Mouse (Mus musculus) neural tube, embryonic 11.5 days (tissue): ENCODE measurements around the gene Zfp335. TPM values are rescaled to one million over a fixed set of nuclear protein-coding genes. Genes with fewer than 3 reads are reported as not detected.
"Not testable (repeated sequence)": the region's sequence is repeated elsewhere in the genome, so short reads cannot be mapped to it uniquely, and the experiment has no call there.

Experiments used
- ATAC-seq: fragments of 200-750 bp; cut with Nextera tagmentation; 2 replicates; pipeline ENCODE4 v1.8.0; 2017; ENCODE audit warnings: moderate number of reproducible peaks, mild to moderate bottlenecking, moderate TSS enrichment, moderate library complexity; ENCODE audit not compliant: insufficient read depth, low FRiP score, low TSS enrichment
- DNase-seq: peaks from one replicate; pipeline ENCODE4 v3.0.0-alpha.2; 2015; ENCODE audit warnings: low spot score
- H3K27ac ChIP-seq: fragments of 300-500 bp; sonication (generic); 2 replicates; pipeline ENCODE4 v1.5.1; 2014; ENCODE audit warnings: low read depth, mild to moderate bottlenecking, low read length
- H3K27me3 ChIP-seq: fragments of 300-500 bp; sonication (generic); 2 replicates; pipeline ENCODE4 v1.6.1; 2014; ENCODE audit warnings: mild to moderate bottlenecking, low read length, mixed read lengths; ENCODE audit not compliant: control insufficient read depth, insufficient read depth
- H3K36me3 ChIP-seq: fragments of 300-500 bp; sonication (generic); 2 replicates; pipeline ENCODE4 v1.6.1; 2014; ENCODE audit warnings: mild to moderate bottlenecking, low read length, moderate library complexity, mixed read lengths; ENCODE audit not compliant: control insufficient read depth, insufficient read depth
- H3K4me1 ChIP-seq: fragments of 300-500 bp; sonication (generic); 2 replicates; pipeline ENCODE4 v1.6.1; 2014; ENCODE audit warnings: low read length, mixed read lengths; ENCODE audit not compliant: control insufficient read depth, insufficient read depth
- H3K4me2 ChIP-seq: fragments of 300-500 bp; sonication (generic); 2 replicates; pipeline ENCODE4 v1.6.1; 2014; ENCODE audit warnings: low read depth, mild to moderate bottlenecking, moderate library complexity
- H3K4me3 ChIP-seq: fragments of 300-500 bp; sonication (generic); 2 replicates; pipeline ENCODE4 v1.5.1; 2014; ENCODE audit warnings: low read depth, low read length
- H3K9ac ChIP-seq: fragments of 300-500 bp; sonication (generic); 2 replicates; pipeline ENCODE4 v1.6.1; 2014; ENCODE audit warnings: mild to moderate bottlenecking, low read length
- H3K9me3 ChIP-seq: fragments of 300-500 bp; sonication (generic); 2 replicates; pipeline ENCODE4 v1.6.1; 2016; ENCODE audit warnings: low read length; ENCODE audit not compliant: control insufficient read depth
- WGBS: fragments of 180-500 bp; shearing (Covaris S2); extraction: QIAGEN DNeasy Blood & Tissue Kit; methylation state at CpG from one replicate; pipeline ENCODE4 v1.1.7; 2014; 5-methylcytosine and 5-hydroxymethylcytosine counted together
- polyA plus RNA-seq: library from polyadenylated mRNA; unstranded; fragments of >200 nt; fragmentation: Nextera tagmentation; extraction: Ambion mirVana; gene quantifications from 2 replicates; pipeline ENCODE4 v1.2.1, GENCODE M21; 2014

Gene Zfp335
- polyA plus RNA-seq, 1 experiment from 2014 or later: 13.9 TPM

DNA sequence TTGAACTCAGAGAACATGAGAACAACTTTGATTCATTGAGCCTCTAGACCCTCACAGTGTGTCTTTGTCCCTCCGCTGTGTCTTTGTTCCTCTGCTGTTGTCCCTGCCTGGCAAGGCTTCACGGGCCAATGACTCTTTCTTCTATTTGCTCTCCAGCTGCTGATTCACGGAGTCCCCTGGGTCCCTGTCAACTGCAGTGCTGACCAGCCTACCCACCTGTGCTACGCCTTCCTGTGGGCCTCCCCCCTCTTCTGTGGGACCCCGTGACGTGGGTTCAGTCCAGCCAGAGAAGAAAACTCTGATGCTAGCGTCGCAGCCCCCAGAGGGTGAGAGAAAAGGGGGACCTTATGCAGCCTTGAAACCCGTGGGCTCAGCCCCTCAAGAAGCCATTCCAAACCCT, 28.9 kb downstream of the Zfp335 start:
- Histone ChIP-seq H3K4me1 (peaks cover 11% of the 10 kb centered on the region), H3K27ac (0 out of 2 replicates have a peak overlapping the region, but pooled peaks have one; percentile 72), H3K9me3 (no peaks in the 10 kb centered on the region), H3K4me2 (no peak overlapping the region), H3K27me3 (no peaks in the 10 kb centered on the region), H3K9ac (no peak overlapping the region), H3K4me3 (no peak overlapping the region), H3K36me3 (peaks cover 12% of the 10 kb centered on the region)
- WGBS: 50% methylated on average over 9 of the region's 9 CpGs
- DNase-seq (peak; percentile 60), ATAC-seq (no peak)

GRCm38 (mm10) chr2:164879568-164880277, 31.8 kb downstream of the Zfp335 start:
- Histone ChIP-seq H3K36me3 (peaks cover 2% of the 10 kb centered on the region; the same call in 1 of the 2 replicates), H3K4me3 (peak overlapping the region; percentile 94), H3K4me1 (peaks cover 11% of the 10 kb centered on the region), H3K9me3 (no peaks in the 10 kb centered on the region), H3K9ac (peak overlapping the region; percentile 100), H3K27me3 (no peaks in the 10 kb centered on the region), H3K4me2 (peak overlapping the region; percentile 82), H3K27ac (peak overlapping the region; percentile 100)
- DNase-seq (peak; percentile 97), ATAC-seq (peak; percentile 80)
- WGBS: under 1% methylated on average over 45 of the region's 72 CpGs

DNA sequence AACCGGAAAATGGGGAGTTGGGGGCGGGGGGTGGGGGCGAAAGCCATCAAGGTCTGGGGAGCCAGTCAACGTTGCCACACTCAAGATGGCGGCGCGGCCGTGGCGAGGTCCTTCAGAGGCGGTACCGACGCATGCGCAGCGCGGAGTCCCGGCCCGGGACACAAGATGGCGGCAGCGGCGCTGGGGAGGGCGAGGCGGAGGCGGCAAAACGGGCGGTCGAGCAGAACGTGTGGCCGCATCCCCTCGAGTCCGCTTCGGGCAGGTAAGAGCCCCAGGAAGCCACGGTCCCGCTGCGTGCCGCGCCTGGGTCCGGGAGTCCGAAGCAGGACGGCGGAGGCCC, 32.4 kb downstream of the Zfp335 start, which contains the start of gene Pcif1:
Gene Pcif1, plus strand, starts transcription at position 77 of the 340 bp plus-strand sequence.
- peak within 1 kb of the TSS; percentile 100 for H3K9ac ChIP-seq
- peaks cover 14% of the 10 kb centered on the region for H3K4me1 ChIP-seq
- no peaks in the 10 kb centered on the region for H3K27me3 ChIP-seq
- DNase-seq: peak; percentile 95
- H3K27ac ChIP-seq: peak within 1 kb of the TSS; percentile 100
- WGBS: 0% methylated on average over 39 of the region's 40 CpGs
- H3K36me3 ChIP-seq: peaks cover under 1% of the 10 kb centered on the region; the same call in 1 of the 2 replicates
- peak; percentile 78 for ATAC-seq
- H3K4me2 ChIP-seq: peak within 1 kb of the TSS; percentile 82
- H3K9me3 ChIP-seq: no peaks in the 10 kb centered on the region
- peak within 1 kb of the TSS; percentile 94 for H3K4me3 ChIP-seq

GRCm38 (mm10) chr2:164878509-164879227, 32.9 kb downstream of the Zfp335 start:
- DNase-seq: peak; percentile 52
- Histone ChIP-seq H3K4me1 (peaks cover 16% of the 10 kb centered on the region), H3K4me3 (peak overlapping the region; percentile 94), H3K4me2 (peak overlapping the region; percentile 82), H3K27me3 (no peaks in the 10 kb centered on the region), H3K36me3 (no peaks in the 10 kb centered on the region), H3K9me3 (no peaks in the 10 kb centered on the region), H3K9ac (peak overlapping the region; percentile 100), H3K27ac (peak overlapping the region; percentile 100)
- peak; percentile 61 for ATAC-seq
- 1% methylated on average over 28 of the region's 28 CpGs for WGBS

DNA sequence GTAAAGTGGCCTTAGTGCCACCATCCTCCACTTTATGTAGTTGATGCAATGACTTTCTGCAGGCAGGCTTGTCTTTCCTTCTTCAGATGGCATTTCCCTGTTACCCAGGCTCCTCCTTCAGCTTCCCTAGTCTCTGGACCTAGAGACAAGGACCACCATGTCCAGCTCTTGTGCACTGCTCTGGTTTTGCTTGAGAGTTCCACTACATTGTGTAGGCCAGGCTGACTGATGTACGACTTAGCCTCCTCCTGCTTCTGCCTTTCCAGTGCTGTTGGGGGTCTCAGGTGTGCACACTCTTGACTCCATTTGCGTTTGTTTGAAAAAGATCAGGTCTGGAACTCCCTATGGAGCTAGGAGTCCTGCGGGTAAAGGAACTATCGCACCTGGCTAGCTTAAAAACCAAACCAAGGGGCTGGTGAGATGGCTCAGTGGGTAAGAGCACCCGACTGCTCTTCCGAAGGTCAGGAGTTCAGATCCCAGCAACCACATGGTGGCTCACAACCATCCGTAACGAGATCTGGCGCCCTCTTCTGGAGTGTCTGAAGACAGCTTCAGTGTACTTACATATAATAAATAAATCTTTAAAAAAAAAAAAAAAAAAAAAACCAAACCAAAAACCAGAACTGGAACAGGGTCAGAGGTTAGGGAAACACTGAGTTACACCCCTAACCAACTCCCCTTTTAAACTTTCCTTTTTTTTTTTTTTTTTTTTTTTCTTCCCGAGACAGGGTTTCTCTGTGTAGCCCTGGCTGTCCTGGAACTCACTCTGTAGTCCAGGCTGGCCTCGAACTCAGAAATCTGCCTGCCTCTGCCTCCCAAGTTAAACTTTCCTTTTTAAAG, 34.0 kb downstream of the Zfp335 start:
- not testable (repeated sequence) for H3K4me3 ChIP-seq, ATAC-seq, H3K36me3 ChIP-seq, H3K9ac ChIP-seq, DNase-seq, H3K27ac ChIP-seq, H3K27me3 ChIP-seq, H3K9me3 ChIP-seq
- H3K4me2 ChIP-seq: peak overlapping the region; percentile 82
- H3K4me1 ChIP-seq: peaks cover 16% of the 10 kb centered on the region
- WGBS: 75% methylated on average over 11 of the region's 11 CpGs

- peaks cover 14% of the 10 kb centered on the region for H3K4me1 ChIP-seq
- H3K4me2 ChIP-seq, ATAC-seq, H3K4me3 ChIP-seq, DNase-seq, H3K9me3 ChIP-seq, H3K27ac ChIP-seq, H3K36me3 ChIP-seq, H3K27me3 ChIP-seq, H3K9ac ChIP-seq: not testable (repeated sequence)
- 53% methylated on average over 2 of the region's 2 CpGs for WGBS
These were observed 35.9 kb downstream of the Zfp335 start for GRCm38 (mm10) chr2:164875648-164876047.

- DNase-seq: no peak
- Histone ChIP-seq H3K27me3 (no peaks in the 10 kb centered on the region), H3K4me2 (no peak overlapping the region), H3K9me3 (no peaks in the 10 kb centered on the region), H3K27ac (0 out of 2 replicates have a peak overlapping the region, but pooled peaks have one; percentile 44), H3K4me1 (peaks cover 9% of the 10 kb centered on the region; the same call in 1 of the 2 replicates), H3K36me3 (no peaks in the 10 kb centered on the region), H3K9ac (no peak overlapping the region), H3K4me3 (no peak overlapping the region)
- WGBS: 8% methylated on average over 1 of the region's 1 CpGs
- ATAC-seq: no peak
These were observed 37.3 kb downstream of the Zfp335 start for GRCm38 (mm10) chr2:164874239-164874769.

DNA sequence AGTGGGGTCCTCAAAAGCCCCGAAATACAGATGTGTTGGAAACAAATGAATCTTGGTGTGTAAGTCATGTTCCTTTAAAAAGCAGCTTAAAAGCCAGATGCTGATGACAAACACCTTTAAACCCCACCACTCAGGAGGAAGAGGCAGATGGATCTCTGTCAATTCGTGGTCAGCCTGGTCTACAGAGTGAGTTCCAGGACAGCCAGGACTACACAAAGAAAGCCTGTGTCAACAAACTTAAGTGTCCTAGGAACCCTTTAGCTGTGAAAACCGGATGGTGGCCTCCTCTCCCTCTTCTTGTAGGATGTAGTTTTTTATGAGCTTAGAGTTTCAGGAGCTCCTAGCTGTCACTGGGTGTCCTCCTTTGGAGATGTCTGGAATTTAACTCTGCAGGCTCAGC, 37.9 kb downstream of the Zfp335 start:
- Histone ChIP-seq H3K36me3 (no peaks in the 10 kb centered on the region), H3K4me3 (no peak overlapping the region), H3K9me3 (no peaks in the 10 kb centered on the region), H3K27ac (no peak overlapping the region), H3K27me3 (no peaks in the 10 kb centered on the region), H3K9ac (no peak overlapping the region), H3K4me1 (peaks cover 9% of the 10 kb centered on the region; the same call in 1 of the 2 replicates), H3K4me2 (no peak overlapping the region)
- ATAC-seq (no peak), DNase-seq (no peak)
- WGBS: 51% methylated on average over 3 of the region's 3 CpGs
